Comparison of ENCODE assay signal across 9 mouse cellular contexts in genomic region chr17:29464068-29464467, GRCm38 (mm10). TPM values are rescaled to one million over a fixed set of nuclear protein-coding genes. Genes with fewer than 3 reads are reported as not detected.
DNase-seq lines count a peak whose midpoint lies in the region; ATAC-seq and TF ChIP-seq lines count a peak whose summit lies in the region.
"Had no signal": no experiment of that assay in that cellular context is flagged by ENCODE, and none has a peak within 500 bp of the region (broad histone marks: within the 10 kb centered on the region; RNA-seq: fewer than 3 reads in every experiment).

No protein-coding gene starts in this region.

- no peaks in the 10 kb centered on the region for H3K36me3 ChIP-seq in lung, embryonic 15.5 days
- no peaks in the 10 kb centered on the region for H3K36me3 ChIP-seq in forebrain, embryonic 11.5 days (ENCODE audit: control insufficient read depth, insufficient read depth, low read length)
- H3K36me3 ChIP-seq in limb, embryonic 15.5 days, result no peaks in the 10 kb centered on the region
- H3K36me3 ChIP-seq in small intestine, adult 2 months (ENCODE audit: control insufficient read depth, insufficient read depth, low read length), result no peaks in the 10 kb centered on the region

- no peaks in the 10 kb centered on the region for H3K9me3 ChIP-seq in lung, embryonic 15.5 days
- no peaks in the 10 kb centered on the region for H3K9me3 ChIP-seq in forebrain, embryonic 11.5 days (ENCODE audit: control insufficient read depth, low read length)
- H3K9me3 ChIP-seq in limb, embryonic 15.5 days, result no peaks in the 10 kb centered on the region

- H3K4me2 ChIP-seq in lung, embryonic 15.5 days, result peak overlapping the region; percentile 58
- H3K4me2 ChIP-seq in forebrain, embryonic 11.5 days (ENCODE audit: low read depth, low read length, severe bottlenecking), result peak overlapping the region; percentile 54
- H3K4me2 ChIP-seq in limb, embryonic 15.5 days, result peak overlapping the region; percentile 51

- ATAC-seq in lung, embryonic 15.5 days (ENCODE audit: borderline replicate concordance, extremely low read depth, low FRiP score, low TSS enrichment), result peak; percentile 84
- ATAC-seq in forebrain, embryonic 11.5 days (replicated peaks; ENCODE audit: low FRiP score), result peak; percentile 73
- peak; percentile 69 for ATAC-seq in limb, embryonic 15.5 days (ENCODE audit: insufficient number of reproducible peaks, low FRiP score, low TSS enrichment, low read depth)
- ATAC-seq in cerebellum, adult (ENCODE audit: insufficient number of reproducible peaks, low FRiP score, low TSS enrichment), result no peak

- no peak for TF ChIP-seq CTCF in lung, adult 2 months (IDR thresholded peaks at IDR 0.05; ENCODE audit: insufficient read depth, low read length)
- no peak for TF ChIP-seq CTCF in small intestine, adult 2 months (IDR thresholded peaks at IDR 0.05; ENCODE audit: extremely low read depth, insufficient read length, insufficient replicate concordance, low read depth, low read length)

- peak overlapping the region; percentile 27 for H3K4me3 ChIP-seq in lung, embryonic 15.5 days
- no peak overlapping the region for H3K4me3 ChIP-seq in lung, adult 2 months (replicated peaks; ENCODE audit: extremely low read depth, low read depth, low read length)
- peak overlapping the region; percentile 20 for H3K4me3 ChIP-seq in forebrain, embryonic 11.5 days (ENCODE audit: low read depth, low read length)
- H3K4me3 ChIP-seq in limb, embryonic 15.5 days, result peak overlapping the region; percentile 31
- peak overlapping the region; percentile 27 for H3K4me3 ChIP-seq in small intestine, adult 2 months (ENCODE audit: low read depth, low read length)
- H3K4me3 ChIP-seq: layer of hippocampus, adult 2 months had no signal

- TF ChIP-seq POLR2A in lung, adult 2 months (IDR thresholded peaks at IDR 0.05; ENCODE audit: borderline replicate concordance, extremely low read depth, low read depth, low read length), result no peak
- TF ChIP-seq POLR2A in small intestine, adult 2 months (IDR thresholded peaks at IDR 0.05; ENCODE audit: low read depth, low read length), result no peak

- under 1% methylated on average over 14 of the region's 14 CpGs for WGBS in lung, embryonic 15.5 days
- 28% methylated on average over 14 of the region's 14 CpGs for WGBS in lung, adult 2 months
- under 1% methylated on average over 14 of the region's 14 CpGs for WGBS in forebrain, embryonic 11.5 days
- WGBS in limb, embryonic 15.5 days, result under 1% methylated on average over 14 of the region's 14 CpGs
- WGBS in small intestine, adult 2 months, result 35% methylated on average over 14 of the region's 14 CpGs

- H3K4me1 ChIP-seq in lung, embryonic 15.5 days, result peaks cover 62% of the 10 kb centered on the region
- peaks cover 13% of the 10 kb centered on the region for H3K4me1 ChIP-seq in lung, adult 2 months (ENCODE audit: control insufficient read depth, insufficient read depth, low read length)
- H3K4me1 ChIP-seq in forebrain, embryonic 11.5 days (replicated peaks; ENCODE audit: control insufficient read depth, insufficient read depth, low read length), result peaks cover 29% of the 10 kb centered on the region
- peaks cover 51% of the 10 kb centered on the region for H3K4me1 ChIP-seq in limb, embryonic 15.5 days
- peaks cover 9% of the 10 kb centered on the region; the same call in 1 of the 2 replicates for H3K4me1 ChIP-seq in small intestine, adult 2 months (ENCODE audit: control insufficient read depth, insufficient read depth, insufficient read length, low read length)

- peak overlapping the region; percentile 91 for H3K27ac ChIP-seq in lung, embryonic 15.5 days
- peak overlapping the region; percentile 90 for H3K27ac ChIP-seq in forebrain, embryonic 11.5 days (ENCODE audit: low read depth, low read length)
- peak overlapping the region; percentile 83 for H3K27ac ChIP-seq in limb, embryonic 15.5 days
- peak overlapping the region; percentile 27 for H3K27ac ChIP-seq in small intestine, adult 2 months (ENCODE audit: insufficient read depth, low read depth, low read length)
- H3K27ac ChIP-seq: layer of hippocampus, adult 2 months had no signal

- no peaks in the 10 kb centered on the region for H3K27me3 ChIP-seq in lung, embryonic 15.5 days
- no peaks in the 10 kb centered on the region for H3K27me3 ChIP-seq in forebrain, embryonic 11.5 days (ENCODE audit: control insufficient read depth, insufficient read depth, low read length)
- no peaks in the 10 kb centered on the region for H3K27me3 ChIP-seq in limb, embryonic 15.5 days
- H3K27me3 ChIP-seq in small intestine, adult 2 months (ENCODE audit: control insufficient read depth, insufficient read depth, low read length), result no peaks in the 10 kb centered on the region

- no peak for DNase-seq in lung, adult 2 months
- DNase-seq in forebrain, embryonic 11.5 days (ENCODE audit: low spot score), result peak; percentile 91
- DNase-seq in B cell, adult 2 months, result no peak
- DNase-seq in testis, postnatal 14 days (ENCODE audit: low spot score), result no peak

- peak overlapping the region; percentile 29 for H3K9ac ChIP-seq in lung, embryonic 15.5 days
- H3K9ac ChIP-seq in forebrain, embryonic 11.5 days (ENCODE audit: low read length), result peak overlapping the region; percentile 61
- 0 out of 2 replicates have a peak overlapping the region, but pooled peaks have one; percentile 4 for H3K9ac ChIP-seq in limb, embryonic 15.5 days

RNA-seq across cellular contexts. Expression of gene Pim1, which starts 26.5 kb away (rescaled TPM):
- polyA plus RNA-seq in lung, embryonic 15.5 days (2015; fragmentation: Nextera tagmentation; extraction: Ambion mirVana), result 16.3 and 17.2 TPM in 2 replicates
- 35.8 and 48.0 TPM in 2 replicates for polyA plus RNA-seq in lung, adult 2 months (2012; rRNA removed)
- 21.1 and 22.5 TPM in 2 replicates for polyA plus RNA-seq in forebrain, embryonic 11.5 days (2014; fragmentation: Nextera tagmentation; extraction: Ambion mirVana)
- 20.0 and 21.6 TPM in 2 replicates for polyA plus RNA-seq in limb, embryonic 15.5 days (2015; fragmentation: Nextera tagmentation; extraction: Ambion mirVana)
- 38.9 and 160 TPM in 2 replicates for polyA plus RNA-seq in small intestine, adult 2 months (2012; rRNA removed)

Comparison
In these comparisons a context has a peak if more than half of its experiments do, and no peak if none do; other contexts are left out.
1. H3K27ac ChIP-seq: peak in every context shown above with its lines; median percentile 91 in lung, embryonic 15.5 days; 90 in forebrain, embryonic 11.5 days; 83 in limb, embryonic 15.5 days; 27 in small intestine, adult 2 months.
2. H3K9ac ChIP-seq: peak in every context shown above with its lines; median percentile 61 in forebrain, embryonic 11.5 days; 29 in lung, embryonic 15.5 days; 4 in limb, embryonic 15.5 days.